Comparison of ENCODE assay signal across 8 mouse cellular contexts in genomic region chr11:17952791-17953190, GRCm38 (mm10). TPM values are rescaled to one million over a fixed set of nuclear protein-coding genes. Genes with fewer than 3 reads are reported as not detected.
DNase-seq lines count a peak whose midpoint lies in the region; ATAC-seq lines count a peak whose summit lies in the region.

No protein-coding gene starts in this region.

- peak overlapping the region; percentile 96 for H3K9ac ChIP-seq in heart, embryonic 16.5 days (ENCODE audit: low read length)
- peak overlapping the region; percentile 93 for H3K9ac ChIP-seq in hindbrain, embryonic 13.5 days
- H3K9ac ChIP-seq in midbrain, embryonic 13.5 days (replicated peaks) = peak overlapping the region; percentile 90

- no peaks in the 10 kb centered on the region for H3K27me3 ChIP-seq in heart, embryonic 16.5 days (ENCODE audit: control insufficient read depth, insufficient read depth, low read length)
- H3K27me3 ChIP-seq in hindbrain, embryonic 13.5 days = no peaks in the 10 kb centered on the region
- H3K27me3 ChIP-seq in midbrain, embryonic 13.5 days = no peaks in the 10 kb centered on the region

- no peak for DNase-seq in heart, postnatal 4 days
- DNase-seq in NIH3T3 (ENCODE audit: low read depth) = peak; percentile 10
- DNase-seq in spleen, postnatal 10 days (ENCODE audit: low spot score in 2 of 2) = no peak
- DNase-seq in gastrocnemius, postnatal 25 days = no peak
- DNase-seq in cerebellum, postnatal 25 days = no peak

- H3K4me1 ChIP-seq in heart, embryonic 16.5 days (ENCODE audit: control insufficient read depth, insufficient read depth, low read length) = peaks cover 2% of the 10 kb centered on the region; the same call in 1 of the 2 replicates
- H3K4me1 ChIP-seq in hindbrain, embryonic 13.5 days (replicated peaks) = peaks cover 21% of the 10 kb centered on the region
- peaks cover 20% of the 10 kb centered on the region for H3K4me1 ChIP-seq in midbrain, embryonic 13.5 days (replicated peaks)

- WGBS in heart, embryonic 16.5 days = under 1% methylated on average over 3 of the region's 3 CpGs
- WGBS in hindbrain, embryonic 13.5 days = 2% methylated on average over 3 of the region's 3 CpGs
- WGBS in midbrain, embryonic 13.5 days = 3% methylated on average over 3 of the region's 3 CpGs

- peak overlapping the region; percentile 95 for H3K27ac ChIP-seq in heart, embryonic 16.5 days (ENCODE audit: low read length)
- peak overlapping the region; percentile 96 for H3K27ac ChIP-seq in hindbrain, embryonic 13.5 days
- H3K27ac ChIP-seq in midbrain, embryonic 13.5 days = peak overlapping the region; percentile 94

- H3K4me2 ChIP-seq in heart, embryonic 16.5 days (ENCODE audit: low read depth, low read length) = peak overlapping the region; percentile 85
- peak overlapping the region; percentile 77 for H3K4me2 ChIP-seq in hindbrain, embryonic 13.5 days
- peak overlapping the region; percentile 67 for H3K4me2 ChIP-seq in midbrain, embryonic 13.5 days (replicated peaks)

- H3K36me3 ChIP-seq in heart, embryonic 16.5 days (ENCODE audit: control insufficient read depth, insufficient read depth) = peaks cover 22% of the 10 kb centered on the region
- peaks cover 17% of the 10 kb centered on the region for H3K36me3 ChIP-seq in hindbrain, embryonic 13.5 days
- peaks cover 18% of the 10 kb centered on the region for H3K36me3 ChIP-seq in midbrain, embryonic 13.5 days

- ATAC-seq in heart, embryonic 16.5 days (replicated peaks; ENCODE audit: extremely low read depth, insufficient read depth, low FRiP score) = no peak
- ATAC-seq in hindbrain, embryonic 13.5 days (ENCODE audit: low FRiP score) = no peak
- no peak for ATAC-seq in midbrain, embryonic 13.5 days

- peak overlapping the region; percentile 98 for H3K4me3 ChIP-seq in heart, embryonic 16.5 days (ENCODE audit: low read length)
- peak overlapping the region; percentile 100 for H3K4me3 ChIP-seq in hindbrain, embryonic 13.5 days
- H3K4me3 ChIP-seq in midbrain, embryonic 13.5 days (replicated peaks) = peak overlapping the region; percentile 90

- no peaks in the 10 kb centered on the region for H3K9me3 ChIP-seq in heart, embryonic 16.5 days (replicated peaks; ENCODE audit: control insufficient read depth, low read length)
- H3K9me3 ChIP-seq in hindbrain, embryonic 13.5 days = no peaks in the 10 kb centered on the region
- no peaks in the 10 kb centered on the region for H3K9me3 ChIP-seq in midbrain, embryonic 13.5 days

RNA-seq across cellular contexts. Expression of gene Etaa1, which starts 0.9 kb away (rescaled TPM):
- polyA plus RNA-seq in heart, embryonic 16.5 days (2015; fragmentation: Nextera tagmentation; extraction: Ambion mirVana) = 5.9 and 6.0 TPM in 2 replicates
- total RNA-seq in heart, postnatal 4 days (2021) = 1 to 10 TPM; 6.3 to 7.7 TPM
- 9.4 and 9.7 TPM in 2 replicates for polyA plus RNA-seq in hindbrain, embryonic 13.5 days (2015; fragmentation: Nextera tagmentation; extraction: Ambion mirVana)
- polyA plus RNA-seq in midbrain, embryonic 13.5 days (2015; fragmentation: Nextera tagmentation; extraction: Ambion mirVana) = 8.0 and 8.3 TPM in 2 replicates
- 1 to 10 TPM; 1.7 TPM for total RNA-seq in gastrocnemius, postnatal 25 days (2021)
